Mouse (Mus musculus) MEL-GATA-1-ER (cell line): ENCODE measurements around the gene Rrh.
A peak's percentile ranks its signal among the peaks of the same experiment; 100 is the strongest.

Experiments
- DNase-seq: peaks from one replicate; pipeline ENCODE4 v3.0.0-alpha.2; 2012; ENCODE audit warnings: low read depth; ENCODE audit errors: extremely low read depth

Rrh gene

GRCm38 (mm10) chr3:129822206-129822775 is at the start of gene Rrh:
Gene Rrh (minus strand): TSS chr3:129822587.
- no peak for DNase-seq

- peak; percentile 29 for DNase-seq
Observed at GRCm38 (mm10) chr3:129863698-129864097, 41.3 kb upstream of the Rrh start.

GRCm38 (mm10) chr3:129862592-129862991 is 40.2 kb upstream of the Rrh start:
- peak; percentile 18 for DNase-seq

DNA sequence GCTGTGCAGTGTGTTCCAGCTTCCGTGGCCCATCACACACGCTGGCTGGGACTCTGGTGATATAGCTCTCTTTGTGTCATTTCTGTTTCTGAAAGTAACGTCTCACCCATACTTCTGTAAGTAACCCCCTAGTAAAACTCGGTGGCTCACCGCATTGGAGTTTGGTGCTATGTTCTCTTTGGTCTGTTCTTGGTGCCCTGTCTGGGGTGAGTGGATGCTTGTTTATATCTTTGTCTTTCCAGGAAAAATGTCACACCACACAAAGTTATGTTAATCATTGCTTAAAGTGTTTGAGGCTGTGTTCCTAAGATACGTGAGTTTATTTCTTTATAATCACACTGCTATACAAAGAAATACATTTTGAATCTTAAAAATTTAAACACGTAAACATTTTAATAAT is 24.5 kb upstream of the Rrh start:
- no peak for DNase-seq

DNA sequence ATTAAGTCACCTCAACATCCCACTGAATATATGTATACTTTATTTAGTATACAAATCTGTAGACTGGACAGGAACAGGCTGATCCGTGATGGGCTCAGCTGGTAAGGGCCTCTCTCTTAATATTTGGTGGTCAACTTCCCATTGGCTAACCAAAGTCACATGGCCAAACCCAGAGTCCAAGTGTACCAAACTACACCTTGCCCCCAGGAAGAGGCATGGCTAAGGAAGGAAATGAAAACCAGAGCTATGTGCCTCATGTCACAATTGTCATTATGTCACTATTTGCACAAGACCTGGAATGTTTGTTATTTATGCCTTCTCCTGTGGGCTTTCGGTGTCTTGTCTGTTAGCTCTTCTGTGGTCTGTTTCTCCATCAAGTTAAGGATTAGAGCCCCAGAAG is 23.5 kb upstream of the Rrh start:
- no peak for DNase-seq

DNA sequence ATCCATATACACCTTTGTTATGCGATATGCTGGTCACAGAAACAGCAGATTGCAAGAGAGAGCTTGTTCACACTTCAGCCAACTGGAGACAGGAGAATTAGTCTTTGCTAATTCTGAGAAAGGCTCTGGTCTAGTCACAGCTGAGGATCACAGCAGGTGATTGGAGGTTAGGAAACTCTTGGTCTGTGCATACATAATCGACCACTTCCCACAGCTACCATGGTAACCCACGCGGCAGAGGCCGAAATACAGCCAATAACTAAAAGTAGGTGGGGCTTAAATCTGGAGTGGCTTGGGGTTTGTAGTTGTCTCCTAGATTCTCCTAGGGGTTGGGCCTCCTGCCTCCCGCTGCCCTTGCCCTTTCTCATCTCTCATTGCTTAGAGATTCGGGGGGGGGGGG is 15.6 kb upstream of the Rrh start:
- no peak for DNase-seq

GRCm38 (mm10) chr3:129836965-129837364 is 14.6 kb upstream of the Rrh start:
- no peak for DNase-seq

GRCm38 (mm10) chr3:129836051-129836697 is 13.8 kb upstream of the Rrh start:
- no peak for DNase-seq

- DNase-seq, result no peak
Observed at GRCm38 (mm10) chr3:129835388-129835934, 13.1 kb upstream of the Rrh start, which contains the start of gene Cfi. Gene Cfi (plus strand): TSS chr3:129835884.

DNA sequence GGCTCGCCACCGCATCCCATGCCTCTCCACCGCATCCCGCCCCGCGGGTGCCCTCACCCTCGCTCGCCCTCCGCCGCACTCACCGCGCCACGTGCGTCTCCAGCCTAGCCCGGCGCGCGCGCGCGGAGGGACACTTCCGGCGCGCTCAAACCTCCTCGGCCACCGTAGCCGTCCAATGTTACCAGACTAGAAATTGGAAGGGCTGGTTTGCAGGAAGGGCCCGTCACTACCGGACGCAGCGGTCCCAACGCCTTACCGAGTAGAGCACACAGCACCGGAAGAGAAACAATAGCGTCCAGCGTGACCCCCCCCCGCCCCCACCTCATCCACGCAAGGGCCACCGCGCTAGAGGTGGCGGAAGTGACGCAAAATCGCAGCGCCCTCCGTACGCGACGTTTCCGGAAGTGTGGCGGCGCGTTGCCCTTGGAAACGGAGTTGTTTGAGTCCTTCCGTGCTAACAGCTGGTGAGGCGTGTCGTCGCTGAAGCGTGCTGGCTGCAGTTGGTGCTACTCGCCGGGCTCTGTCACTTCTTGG is 8.7 kb upstream of the Rrh start, which contains the start of gene Gar1:
Gene Gar1 (minus strand): TSS at position 362 of the 534 bp plus-strand sequence.
- DNase-seq, result peak; percentile 96

DNA sequence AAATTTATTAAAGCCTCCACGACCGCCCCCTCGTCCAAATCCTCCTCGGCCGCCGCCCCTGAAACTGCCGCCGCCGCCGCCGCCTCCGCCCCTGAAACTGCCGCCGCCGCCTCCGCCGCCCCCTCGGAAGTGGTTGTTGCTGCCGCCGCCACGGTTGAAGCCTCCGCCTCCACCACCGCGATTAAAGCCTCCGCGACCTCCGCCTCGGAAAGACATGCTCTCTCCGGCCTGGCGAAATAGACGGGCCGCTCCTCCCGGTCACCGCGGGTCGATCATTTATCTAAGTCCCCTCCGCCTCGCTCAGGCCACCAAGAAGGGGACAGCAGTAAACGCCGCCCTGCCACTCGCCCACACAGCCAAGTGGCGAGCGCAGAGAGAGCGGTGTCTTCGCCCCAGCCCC is 8.2 kb upstream of the Rrh start:
- DNase-seq, result no peak

GRCm38 (mm10) chr3:129827691-129828090 is 5.3 kb upstream of the Rrh start:
- DNase-seq, result no peak

- DNase-seq, result no peak
Observed at GRCm38 (mm10) chr3:129826691-129827090, 4.3 kb upstream of the Rrh start.

- DNase-seq, result no peak
Observed at GRCm38 (mm10) chr3:129824891-129825290, 2.5 kb upstream of the Rrh start.

DNA sequence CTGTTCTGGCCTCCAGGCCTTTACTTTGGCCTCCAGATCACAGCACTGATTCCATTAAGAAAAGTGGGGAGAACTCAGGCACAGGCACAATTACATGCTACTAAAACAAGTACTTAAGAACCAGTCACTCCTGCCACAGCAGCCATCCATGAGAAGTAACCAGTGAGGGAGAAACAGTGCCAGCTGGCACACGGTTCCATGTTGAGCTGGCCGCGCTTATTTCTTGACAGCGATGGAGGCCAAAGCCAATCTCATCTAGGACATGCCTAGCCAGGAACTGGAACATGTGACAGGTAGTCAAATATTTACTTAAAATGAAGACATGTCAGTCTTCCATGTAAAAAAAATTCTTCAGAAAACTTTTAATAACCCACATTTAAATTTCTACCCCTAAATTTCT is 1.8 kb upstream of the Rrh start:
- DNase-seq, result no peak

DNA sequence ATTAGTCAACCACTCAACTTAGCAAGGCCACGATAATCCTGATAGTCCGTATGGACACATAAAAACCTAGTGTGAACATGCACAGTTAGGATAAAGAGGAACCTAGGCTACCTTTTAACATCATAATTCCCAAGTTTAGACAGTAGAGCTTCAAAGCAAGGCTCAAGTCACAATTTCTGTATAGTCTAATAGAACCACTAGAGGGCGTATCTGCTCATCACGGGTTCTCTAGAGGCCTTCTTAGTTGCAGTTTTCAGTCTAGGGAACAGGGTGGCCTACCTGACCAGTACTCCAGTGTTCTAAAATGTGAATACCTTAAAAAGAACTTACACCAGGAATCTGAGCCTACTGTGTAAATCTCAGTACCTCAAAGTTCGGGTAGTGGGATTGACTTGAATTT is 906 bp upstream of the Rrh start:
- DNase-seq, result peak; percentile 59

- no peak for DNase-seq
Observed at GRCm38 (mm10) chr3:129821736-129822135, 651 bp downstream of the Rrh start.

DNA sequence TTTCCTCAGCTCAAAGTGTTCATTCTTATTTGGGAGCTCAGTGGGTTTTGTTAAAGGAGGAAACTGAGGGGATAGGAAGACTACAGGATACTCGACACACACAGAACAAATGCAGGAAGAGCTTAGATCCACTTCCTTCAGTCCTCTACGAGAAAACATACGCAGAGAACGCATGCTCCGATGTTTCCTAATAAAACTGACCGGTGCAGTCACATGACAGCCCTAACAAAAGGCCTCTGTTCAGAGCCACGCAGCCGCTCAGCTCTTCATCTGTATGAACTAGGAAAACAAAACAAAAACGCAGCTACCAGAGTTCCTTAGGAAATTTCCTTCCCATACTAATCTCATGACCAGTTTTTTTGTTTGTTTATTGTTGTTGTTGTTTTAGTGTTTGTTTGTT is 1.5 kb downstream of the Rrh start:
- DNase-seq, result no peak

DNA sequence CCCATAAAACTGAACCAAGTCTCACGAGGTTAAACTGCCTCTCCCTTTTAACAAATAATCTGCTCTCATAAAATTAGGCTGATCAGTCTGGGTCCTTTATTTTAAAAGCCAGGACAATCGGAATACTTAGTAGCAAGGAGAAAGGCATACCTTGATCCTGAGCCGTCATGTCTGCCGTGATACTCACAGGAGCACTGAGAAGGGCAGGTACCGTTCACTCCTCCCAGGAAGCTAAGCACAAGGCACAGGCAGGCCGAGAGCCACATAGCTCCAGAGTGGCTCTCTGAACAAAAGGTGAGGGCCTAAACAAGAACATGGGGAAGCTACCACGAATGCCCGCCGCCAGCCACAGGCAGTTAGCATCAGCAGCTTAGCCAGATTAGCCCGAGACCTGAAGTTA is 18.6 kb downstream of the Rrh start, which contains the start of gene Lrit3:
Gene Lrit3 (minus strand): TSS at position 266 of the 400 bp plus-strand sequence.
- no peak for DNase-seq

- DNase-seq, result no peak
Observed at GRCm38 (mm10) chr3:129799011-129799410, 23.4 kb downstream of the Rrh start.

- no peak for DNase-seq
Observed at GRCm38 (mm10) chr3:129798551-129798950, 23.8 kb downstream of the Rrh start.

GRCm38 (mm10) chr3:129797341-129797740 is 25.0 kb downstream of the Rrh start:
- DNase-seq, result no peak

DNA sequence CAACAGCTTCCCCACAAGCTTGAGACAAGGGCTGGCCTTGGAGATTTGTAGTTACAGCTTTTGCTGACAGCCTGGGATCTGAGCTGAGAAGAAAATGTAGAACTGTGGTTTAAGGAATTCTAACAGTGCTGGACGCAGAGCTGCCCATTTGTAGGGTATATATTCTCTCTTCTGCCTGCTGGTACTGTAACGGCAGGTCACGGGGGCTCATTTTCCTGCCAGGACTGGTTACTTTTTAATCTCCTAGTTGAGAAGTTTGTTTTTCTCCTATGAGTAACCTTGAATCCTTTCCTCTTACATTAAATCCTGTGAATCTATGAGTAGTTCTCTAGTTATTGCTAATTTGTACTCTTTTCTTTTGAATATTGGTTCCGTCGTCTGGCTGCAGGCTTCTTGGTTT is 28.6 kb downstream of the Rrh start:
- no peak for DNase-seq
